Mouse (Mus musculus): ENCODE measurements around the gene Traf3ip2. TPM values are rescaled to one million over a fixed set of nuclear protein-coding genes. Genes with fewer than 3 reads are reported as not detected.

The Traf3ip2 gene
- polyA plus RNA-seq, 1 experiment from 2014 or later, result 12.6 TPM

DNA sequence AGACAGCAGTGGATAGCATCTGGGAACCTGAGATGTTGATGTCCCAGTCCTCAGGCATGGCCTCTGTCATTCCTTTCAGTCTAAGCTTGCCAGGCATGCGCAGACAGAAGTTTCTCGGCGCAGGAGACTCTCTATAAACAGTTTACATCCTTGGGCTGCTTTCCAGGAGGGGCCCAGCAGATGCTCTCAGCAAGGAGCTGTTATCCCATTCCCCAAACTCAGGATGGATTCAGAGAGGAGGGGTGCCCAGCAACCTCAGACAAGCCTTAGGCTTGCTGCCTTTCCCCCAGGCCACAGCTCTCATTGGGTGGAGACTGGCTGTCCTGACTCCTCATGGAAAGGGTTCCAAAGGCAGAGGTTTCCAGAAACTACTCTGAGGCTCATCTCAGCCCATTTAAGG, 1.5 kb upstream of the Traf3ip2 start:
- H3K9me3 ChIP-seq, result no peaks in the 10 kb centered on the region
- 64% methylated on average over 3 of the region's 3 CpGs for WGBS
- H3K27me3 ChIP-seq (ENCODE audit: insufficient read depth, poor library complexity, severe bottlenecking), result no peaks in the 10 kb centered on the region
- no peak overlapping the region for H3K4me3 ChIP-seq
- H3K4me1 ChIP-seq, result peaks cover 33% of the 10 kb centered on the region
- no peak for DNase-seq (ENCODE audit: low spot score)
- H3K36me3 ChIP-seq, result peaks cover 3% of the 10 kb centered on the region; the same call in 1 of the 2 replicates
- no peak overlapping the region for H3K27ac ChIP-seq

DNA sequence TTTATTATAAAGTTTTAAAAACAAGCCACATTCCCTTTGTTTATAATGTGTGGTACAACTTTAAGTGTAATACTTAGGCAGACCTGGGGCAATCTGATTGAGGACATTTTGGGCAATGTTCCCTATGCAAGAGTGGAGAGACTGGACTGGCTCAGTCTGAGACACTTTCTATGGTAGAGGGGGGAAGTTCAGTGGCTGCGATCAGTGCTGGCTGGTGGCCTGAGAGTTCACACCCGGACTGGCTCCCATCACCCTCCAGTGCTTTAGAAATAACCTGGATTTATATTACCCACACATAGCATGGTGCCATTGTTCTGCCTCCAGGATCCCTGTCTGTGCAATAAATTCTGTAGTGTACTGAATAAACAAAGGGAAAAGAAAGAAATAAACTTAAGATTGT, 603 bp upstream of the Traf3ip2 start:
- no peak overlapping the region for H3K4me3 ChIP-seq
- peak overlapping the region; percentile 52 for H3K27ac ChIP-seq
- 84% methylated on average over 2 of the region's 2 CpGs for WGBS
- no peaks in the 10 kb centered on the region for H3K27me3 ChIP-seq (ENCODE audit: insufficient read depth, poor library complexity, severe bottlenecking)
- H3K36me3 ChIP-seq, result peaks cover 7% of the 10 kb centered on the region; the same call in 1 of the 2 replicates
- H3K4me1 ChIP-seq, result peaks cover 35% of the 10 kb centered on the region
- no peaks in the 10 kb centered on the region for H3K9me3 ChIP-seq
- DNase-seq (ENCODE audit: low spot score), result no peak

DNA sequence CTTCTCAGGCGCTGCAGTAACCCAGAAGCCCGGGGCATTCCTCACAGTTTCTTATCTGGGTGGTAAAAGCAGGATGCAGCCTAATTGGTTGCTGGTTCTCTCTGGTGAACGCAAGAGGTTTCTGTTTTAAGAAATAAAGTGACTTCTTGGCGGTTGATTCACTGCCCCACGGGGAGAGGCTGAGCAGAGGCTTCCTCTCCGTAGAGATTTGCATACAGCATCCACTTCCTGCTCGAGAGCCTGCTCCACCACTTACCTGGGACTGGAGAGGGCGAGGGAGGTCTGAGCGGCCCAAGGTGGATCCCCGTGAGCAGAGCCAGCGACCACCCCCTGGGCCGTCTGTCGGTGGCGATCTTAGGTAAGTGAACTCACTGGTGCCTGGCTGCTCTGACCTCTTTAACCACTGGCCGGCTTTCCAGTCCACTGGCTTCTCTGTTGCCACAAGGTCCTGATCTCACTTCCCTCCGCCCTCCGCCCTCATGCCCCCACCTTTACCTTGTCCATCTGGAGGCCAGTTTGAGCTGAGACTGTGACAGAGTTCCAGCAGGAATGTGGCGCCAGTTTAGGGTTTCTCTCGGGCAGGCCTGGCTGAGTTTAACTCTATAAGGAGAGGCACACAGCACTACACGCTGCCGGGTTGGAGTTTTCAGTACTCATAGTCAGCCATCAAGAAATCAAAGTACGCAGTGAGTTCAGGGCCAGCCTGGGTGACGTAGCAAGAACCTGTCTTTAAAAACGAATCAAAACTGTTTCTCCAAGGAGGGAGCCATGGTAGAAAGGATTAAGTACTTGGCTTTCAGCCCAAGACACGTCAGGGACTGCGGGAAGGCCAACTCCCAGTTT, 476 bp downstream of the Traf3ip2 start:
- peak; percentile 89 for DNase-seq (ENCODE audit: low spot score)
- 3% methylated on average over 26 of the region's 26 CpGs for WGBS
- Histone ChIP-seq H3K27me3 (ENCODE audit: insufficient read depth, poor library complexity, severe bottlenecking) (no peaks in the 10 kb centered on the region), H3K9me3 (no peaks in the 10 kb centered on the region), H3K36me3 (peaks cover 15% of the 10 kb centered on the region; the same call in 1 of the 2 replicates), H3K4me1 (peaks cover 35% of the 10 kb centered on the region), H3K27ac (peak overlapping the region; percentile 94), H3K4me3 (peak overlapping the region; percentile 65)

DNA sequence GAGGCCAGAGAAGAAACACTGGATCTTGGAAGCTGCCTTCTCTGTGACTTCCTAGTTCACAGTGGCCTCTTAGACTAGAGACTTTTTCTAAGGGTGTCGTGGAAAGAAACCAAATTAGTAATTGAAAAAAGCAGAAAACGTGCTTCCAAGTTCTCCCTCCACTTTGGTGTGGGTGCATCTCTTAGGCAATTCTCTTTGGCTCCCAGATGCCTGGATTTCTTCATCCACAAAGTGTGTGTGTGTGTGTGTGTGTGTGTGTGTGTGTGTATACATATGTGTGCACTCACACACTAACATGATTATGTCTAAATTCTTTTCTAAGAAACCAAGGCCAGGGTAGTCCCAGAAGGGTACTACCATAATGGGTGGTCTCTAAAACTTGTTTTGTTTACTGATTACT, 1.2 kb downstream of the Traf3ip2 start:
- Histone ChIP-seq H3K27ac (peak overlapping the region; percentile 94), H3K27me3 (ENCODE audit: insufficient read depth, poor library complexity, severe bottlenecking) (no peaks in the 10 kb centered on the region), H3K4me1 (peaks cover 35% of the 10 kb centered on the region), H3K4me3 (peak overlapping the region; percentile 65), H3K36me3 (peaks cover 18% of the 10 kb centered on the region; the same call in 1 of the 2 replicates), H3K9me3 (no peaks in the 10 kb centered on the region)
- DNase-seq (ENCODE audit: low spot score), result no peak
- 30% methylated on average over 2 of the region's 2 CpGs for WGBS

DNA sequence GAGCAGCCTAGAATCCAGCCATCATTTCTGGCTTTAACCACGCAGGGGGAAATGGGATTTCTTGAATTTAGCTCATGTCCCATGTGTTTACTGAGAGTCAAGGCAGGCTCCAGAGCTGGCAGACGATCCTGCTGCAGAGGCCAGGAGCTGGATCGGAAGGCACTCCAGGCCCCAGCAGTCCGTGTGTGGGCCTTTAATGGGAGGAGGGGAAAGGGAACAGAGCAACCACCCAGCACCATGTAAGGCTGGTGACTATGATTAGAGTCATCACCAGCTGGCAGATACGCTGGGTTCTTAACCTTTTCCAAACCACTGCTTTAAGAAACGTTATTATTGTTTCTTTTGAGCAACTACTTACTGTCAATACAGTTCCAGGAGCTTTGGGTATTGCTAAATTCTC, 1.9 kb downstream of the Traf3ip2 start:
- Histone ChIP-seq H3K27me3 (ENCODE audit: insufficient read depth, poor library complexity, severe bottlenecking) (no peaks in the 10 kb centered on the region), H3K27ac (peak overlapping the region; percentile 94), H3K9me3 (no peaks in the 10 kb centered on the region), H3K4me3 (peak overlapping the region; percentile 65), H3K36me3 (peaks cover 23% of the 10 kb centered on the region; the same call in 1 of the 2 replicates), H3K4me1 (peaks cover 35% of the 10 kb centered on the region)
- peak; percentile 82 for DNase-seq (ENCODE audit: low spot score)
- WGBS, result 11% methylated on average over 6 of the region's 6 CpGs

DNA sequence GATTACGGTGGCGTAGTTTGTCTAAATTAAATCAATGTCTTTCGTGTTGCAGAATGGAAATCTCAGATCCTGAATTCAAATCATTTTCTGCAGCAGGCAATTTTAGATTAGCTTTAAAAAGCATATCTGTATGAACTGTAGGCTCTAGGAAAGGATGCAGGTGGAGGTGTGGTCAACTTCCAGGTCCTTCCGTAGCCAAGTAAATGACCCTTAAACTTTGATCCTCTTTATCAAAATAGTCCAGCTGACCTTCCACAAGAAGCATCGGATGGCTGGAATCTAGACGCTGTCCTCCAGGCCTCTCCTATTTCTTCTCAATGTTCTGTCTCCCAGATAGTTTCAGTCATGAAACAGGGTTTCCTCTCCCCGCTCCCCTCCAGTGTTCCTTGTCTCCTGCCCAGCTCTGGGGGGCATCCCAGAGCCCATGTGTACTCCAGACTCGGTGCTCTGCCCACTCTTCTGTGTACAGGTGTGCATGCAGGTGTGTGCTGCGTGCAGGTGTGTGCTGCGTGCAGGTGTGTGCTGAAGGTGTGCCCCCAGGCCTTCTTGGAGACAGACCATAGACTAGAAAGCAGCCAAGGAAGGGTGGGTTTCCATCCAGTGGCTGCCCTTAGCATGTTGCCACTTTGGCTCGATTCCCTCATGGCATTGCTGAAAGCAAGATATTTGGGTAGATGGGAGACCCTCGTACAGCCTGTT, 2.9 kb downstream of the Traf3ip2 start:
- H3K27me3 ChIP-seq (ENCODE audit: insufficient read depth, poor library complexity, severe bottlenecking), result no peaks in the 10 kb centered on the region
- no peak for DNase-seq (ENCODE audit: low spot score)
- H3K9me3 ChIP-seq, result no peaks in the 10 kb centered on the region
- H3K36me3 ChIP-seq, result peaks cover 28% of the 10 kb centered on the region
- H3K4me1 ChIP-seq, result peaks cover 35% of the 10 kb centered on the region
- H3K4me3 ChIP-seq, result peak overlapping the region; percentile 65; the same call in 1 of the 2 replicates
- 81% methylated on average over 12 of the region's 12 CpGs for WGBS
- peak overlapping the region; percentile 94; the same call in 1 of the 2 replicates for H3K27ac ChIP-seq

DNA sequence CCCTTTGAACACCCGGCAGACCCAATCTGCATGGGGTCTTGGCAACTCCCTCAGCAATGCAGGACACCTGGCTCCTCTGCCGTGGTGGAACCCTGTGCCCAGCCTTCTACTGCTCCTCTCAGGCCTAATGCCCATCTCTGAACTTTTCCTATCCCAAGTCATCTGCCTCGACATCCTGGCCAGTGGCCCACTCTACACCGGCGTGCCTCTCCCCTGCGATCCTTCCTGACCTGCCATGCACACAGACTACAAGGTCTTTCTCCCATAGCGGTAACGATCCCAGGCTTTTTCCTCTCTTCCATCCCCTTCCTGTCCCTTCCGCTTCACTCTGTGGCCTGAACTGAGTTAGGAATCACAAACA, 3.5 kb downstream of the Traf3ip2 start:
- Histone ChIP-seq H3K27me3 (ENCODE audit: insufficient read depth, poor library complexity, severe bottlenecking) (no peaks in the 10 kb centered on the region), H3K4me1 (peaks cover 35% of the 10 kb centered on the region), H3K4me3 (no peak overlapping the region), H3K9me3 (no peaks in the 10 kb centered on the region), H3K36me3 (peaks cover 33% of the 10 kb centered on the region), H3K27ac (peak overlapping the region; percentile 94; the same call in 1 of the 2 replicates)
- DNase-seq (ENCODE audit: low spot score), result no peak
- 82% methylated on average over 9 of the region's 9 CpGs for WGBS

DNA sequence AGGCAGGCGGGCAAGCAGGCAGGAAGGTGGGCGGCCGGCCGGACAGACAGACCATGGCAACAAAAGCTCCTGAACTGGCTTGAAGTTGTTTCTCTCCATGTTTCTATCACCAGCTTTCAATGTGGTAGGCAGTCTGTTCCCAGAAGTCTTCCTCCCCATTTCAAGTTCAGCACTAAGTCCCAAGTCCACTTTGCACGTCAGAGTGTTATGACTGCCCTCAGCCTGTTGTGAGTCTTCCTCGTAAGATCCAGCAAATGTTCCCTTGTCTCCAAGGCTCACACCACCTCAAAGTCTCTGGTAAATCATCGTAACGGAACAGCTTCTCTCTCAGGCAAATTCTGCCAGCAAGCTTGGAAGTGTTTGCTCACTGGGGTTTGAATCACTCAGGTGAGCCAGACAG, 3.9 kb downstream of the Traf3ip2 start:
- H3K4me1 ChIP-seq, result peaks cover 35% of the 10 kb centered on the region
- no peak for DNase-seq (ENCODE audit: low spot score)
- 88% methylated on average over 8 of the region's 8 CpGs for WGBS
- H3K27ac ChIP-seq, result peak overlapping the region; percentile 94; the same call in 1 of the 2 replicates
- H3K9me3 ChIP-seq, result no peaks in the 10 kb centered on the region
- H3K4me3 ChIP-seq, result no peak overlapping the region
- peaks cover 38% of the 10 kb centered on the region for H3K36me3 ChIP-seq
- no peaks in the 10 kb centered on the region for H3K27me3 ChIP-seq (ENCODE audit: insufficient read depth, poor library complexity, severe bottlenecking)

DNA sequence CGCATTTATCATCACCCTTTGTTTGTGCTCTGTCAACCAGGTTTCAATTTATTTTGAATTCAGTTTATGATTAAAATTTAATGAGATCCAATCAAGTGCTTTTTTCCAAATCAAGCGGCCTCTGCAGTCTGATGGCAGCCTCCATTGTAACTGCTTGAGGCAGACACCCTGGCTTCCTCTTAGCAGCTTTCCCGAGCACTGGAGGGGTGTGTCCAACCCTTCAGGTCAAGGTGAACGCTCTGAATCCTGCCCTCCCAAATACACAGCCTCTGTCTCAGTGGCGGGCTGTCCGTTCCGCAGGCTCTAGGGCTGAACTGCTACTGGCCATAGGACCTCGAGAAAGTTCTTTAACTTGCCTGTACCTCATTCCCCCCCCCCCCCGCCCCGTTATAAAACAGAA, 5.7 kb downstream of the Traf3ip2 start:
- Histone ChIP-seq H3K9me3 (no peaks in the 10 kb centered on the region), H3K36me3 (peaks cover 43% of the 10 kb centered on the region), H3K4me3 (no peak overlapping the region), H3K27ac (no peak overlapping the region), H3K27me3 (ENCODE audit: insufficient read depth, poor library complexity, severe bottlenecking) (no peaks in the 10 kb centered on the region), H3K4me1 (peaks cover 36% of the 10 kb centered on the region)
- 86% methylated on average over 10 of the region's 10 CpGs for WGBS
- no peak for DNase-seq (ENCODE audit: low spot score)

DNA sequence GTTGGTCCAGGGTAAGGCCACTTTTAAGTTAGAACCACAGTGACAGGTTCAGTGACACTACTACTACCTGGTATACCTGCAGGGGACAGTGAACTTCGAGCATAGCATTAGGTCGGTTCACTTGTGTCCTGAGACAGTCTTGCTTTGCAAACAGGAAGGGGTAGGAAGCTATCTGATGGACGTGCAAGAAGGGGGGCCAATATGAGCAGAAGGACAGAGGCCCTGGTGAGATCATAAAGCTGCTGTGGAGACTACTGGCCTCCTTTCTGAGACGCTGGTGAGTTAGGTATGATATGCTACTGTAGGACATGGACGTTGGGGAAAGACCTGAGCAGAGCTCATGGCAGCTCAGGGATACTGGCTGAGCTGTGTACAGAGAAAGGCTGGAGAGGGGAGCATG, 7.9 kb downstream of the Traf3ip2 start:
- no peak for DNase-seq (ENCODE audit: low spot score)
- Histone ChIP-seq H3K4me1 (peaks cover 23% of the 10 kb centered on the region), H3K36me3 (peaks cover 48% of the 10 kb centered on the region), H3K27ac (no peak overlapping the region), H3K4me3 (no peak overlapping the region), H3K9me3 (no peaks in the 10 kb centered on the region), H3K27me3 (ENCODE audit: insufficient read depth, poor library complexity, severe bottlenecking) (no peaks in the 10 kb centered on the region)
- WGBS, result 75% methylated on average over 5 of the region's 5 CpGs

DNA sequence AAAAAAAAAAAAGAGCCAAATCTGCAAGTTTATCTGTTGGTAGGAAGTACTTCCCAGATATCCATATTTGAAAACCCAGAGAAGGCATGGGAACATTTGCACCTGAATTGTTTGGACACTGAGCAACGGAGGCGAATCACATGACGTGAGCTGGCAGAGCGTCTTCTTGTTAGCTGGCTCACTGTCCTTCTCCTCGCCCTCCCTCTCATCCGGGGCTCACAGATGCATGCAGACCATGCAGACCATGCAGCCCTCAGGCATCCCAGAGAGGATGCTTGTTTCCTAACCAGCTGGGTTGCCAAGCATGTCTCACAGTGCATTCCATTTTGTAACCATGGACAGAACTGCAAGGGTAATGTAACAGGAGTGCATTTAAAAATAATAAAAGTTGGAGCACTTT, 11.1 kb downstream of the Traf3ip2 start:
- Histone ChIP-seq H3K27ac (no peak overlapping the region), H3K4me3 (no peak overlapping the region), H3K9me3 (no peaks in the 10 kb centered on the region), H3K36me3 (peaks cover 45% of the 10 kb centered on the region), H3K4me1 (peaks cover 27% of the 10 kb centered on the region), H3K27me3 (ENCODE audit: insufficient read depth, poor library complexity, severe bottlenecking) (no peaks in the 10 kb centered on the region)
- no peak for DNase-seq (ENCODE audit: low spot score)
- 77% methylated on average over 6 of the region's 6 CpGs for WGBS

DNA sequence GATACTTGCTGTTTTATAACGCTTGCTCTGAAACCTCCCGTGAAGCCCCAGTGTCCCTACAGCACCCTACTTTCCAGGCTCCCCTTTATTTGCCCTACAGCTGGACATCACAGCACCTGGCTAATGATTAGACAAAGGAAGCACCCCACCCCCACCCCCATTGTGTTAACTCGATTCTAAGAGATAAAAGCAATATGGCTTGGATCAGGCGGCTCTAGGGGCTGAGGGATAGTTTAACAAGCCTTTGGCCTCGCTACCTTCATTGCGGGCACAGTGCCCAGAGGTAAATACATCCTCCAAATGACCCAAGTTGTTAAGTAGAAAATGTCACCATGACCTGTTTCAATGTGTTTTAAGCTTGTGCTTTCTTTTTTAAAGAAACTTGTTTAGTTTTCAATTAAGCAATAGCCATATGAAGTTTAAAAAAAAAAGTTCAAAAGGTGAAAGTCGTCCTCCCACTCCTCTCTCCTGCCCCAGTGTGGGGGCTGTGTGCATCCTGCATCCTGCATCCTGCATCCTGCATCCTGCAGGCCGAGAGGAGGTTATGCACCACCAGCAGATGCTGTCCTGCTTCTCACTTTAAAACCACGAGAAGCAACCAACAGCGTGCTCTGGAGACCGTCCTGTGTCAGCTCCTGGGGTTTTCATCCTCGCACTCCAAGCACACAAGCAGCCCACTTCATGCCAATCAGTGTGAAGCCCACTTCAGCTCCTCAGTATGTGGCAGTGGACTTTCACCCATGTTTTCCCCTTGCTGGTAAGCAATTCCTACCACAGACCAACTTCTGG, 12.3 kb downstream of the Traf3ip2 start:
- WGBS, result 67% methylated on average over 12 of the region's 12 CpGs
- DNase-seq (ENCODE audit: low spot score), result no peak
- Histone ChIP-seq H3K27me3 (ENCODE audit: insufficient read depth, poor library complexity, severe bottlenecking) (no peaks in the 10 kb centered on the region), H3K9me3 (no peaks in the 10 kb centered on the region), H3K4me1 (peaks cover 38% of the 10 kb centered on the region), H3K36me3 (peaks cover 37% of the 10 kb centered on the region), H3K27ac (0 out of 2 replicates have a peak overlapping the region, but pooled peaks have one; percentile 22), H3K4me3 (no peak overlapping the region)

Data from heart, embryonic 10.5 days (tissue).